Mouse (Mus musculus): ENCODE data around the gene Rasal1. TPM values are rescaled to one million over a fixed set of nuclear protein-coding genes. Genes with fewer than 3 reads are reported as not detected.

The Rasal1 gene
- polyA plus RNA-seq, 1 experiment from 2014 or later = 0.24 TPM

- Histone ChIP-seq H3K36me3 (no peaks in the 10 kb centered on the region), H3K27me3 (replicated peaks) (peaks cover 26% of the 10 kb centered on the region), H3K4me3 (replicated peaks) (peak within 1 kb of the TSS; percentile 76), H3K27ac (replicated peaks) (peak within 1 kb of the TSS; percentile 89), H3K4me1 (peaks cover 55% of the 10 kb centered on the region), H3K4me2 (peak within 1 kb of the TSS; percentile 93), H3K9me3 (replicated peaks) (no peaks in the 10 kb centered on the region), H3K9ac (replicated peaks) (peak within 1 kb of the TSS; percentile 96)
- peak; percentile 5; the same call in 1 of the 2 replicates for ATAC-seq (ENCODE audit: low FRiP score)
- WGBS = 29% methylated on average over 3 of the region's 3 CpGs
Observed at GRCm38 (mm10) chr5:120711827-120712226, 63.2 kb downstream of the Rasal1 start, which contains the start of gene Dtx1. Dtx1 (minus strand) TSS chr5:120711927.

DNA sequence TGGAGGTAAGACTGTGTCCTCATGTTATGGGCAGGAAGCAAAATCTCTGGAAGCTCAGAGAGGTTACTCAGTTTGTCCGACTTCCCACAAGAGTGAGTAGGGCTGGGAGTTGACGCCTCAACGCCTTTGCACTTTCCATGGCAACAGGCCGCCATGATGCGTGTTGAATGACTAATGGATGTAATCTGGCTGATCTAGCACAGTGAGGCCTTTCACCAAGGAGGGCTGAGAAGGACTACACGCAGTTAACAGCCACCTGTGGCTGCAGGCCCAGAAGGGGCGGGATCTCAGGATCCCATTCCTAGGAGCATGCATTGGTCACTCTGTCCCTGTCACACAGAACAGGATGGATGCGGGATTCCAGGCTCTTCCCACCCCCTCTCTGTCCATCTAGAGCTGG lies 64.1 kb downstream of the Rasal1 start:
- Histone ChIP-seq H3K4me1 (peaks cover 46% of the 10 kb centered on the region), H3K27ac (replicated peaks) (no peak overlapping the region)
- ATAC-seq (ENCODE audit: low FRiP score) = no peak

GRCm38 (mm10) chr5:120714314-120714713 lies 65.7 kb downstream of the Rasal1 start:
- no peaks in the 10 kb centered on the region for H3K9me3 ChIP-seq (replicated peaks)
- H3K27ac ChIP-seq (replicated peaks) = no peak overlapping the region
- WGBS = 3% methylated on average over 16 of the region's 16 CpGs
- peaks cover 26% of the 10 kb centered on the region for H3K27me3 ChIP-seq (replicated peaks)
- no peaks in the 10 kb centered on the region for H3K36me3 ChIP-seq
- ATAC-seq (ENCODE audit: low FRiP score) = no peak
- H3K4me3 ChIP-seq (replicated peaks) = no peak overlapping the region
- peaks cover 30% of the 10 kb centered on the region for H3K4me1 ChIP-seq
- no peak overlapping the region for H3K9ac ChIP-seq (replicated peaks)
- H3K4me2 ChIP-seq = peak overlapping the region; percentile 28

More for the DNA sequence above, 64.1 kb downstream of the Rasal1 start:
- WGBS = 52% methylated on average over 8 of the region's 8 CpGs
- no peaks in the 10 kb centered on the region for H3K9me3 ChIP-seq (replicated peaks)
- no peaks in the 10 kb centered on the region for H3K36me3 ChIP-seq
- peaks cover 26% of the 10 kb centered on the region for H3K27me3 ChIP-seq (replicated peaks)
- H3K4me2 ChIP-seq = no peak overlapping the region; the same call in 1 of the 2 replicates
- no peak overlapping the region for H3K4me3 ChIP-seq (replicated peaks)
- H3K9ac ChIP-seq (replicated peaks) = no peak overlapping the region

GRCm38 (mm10) chr5:120717136-120717535 lies 68.5 kb downstream of the Rasal1 start:
- Histone ChIP-seq H3K4me1 (peaks cover 11% of the 10 kb centered on the region), H3K4me3 (replicated peaks) (no peak overlapping the region), H3K9ac (replicated peaks) (no peak overlapping the region), H3K27ac (replicated peaks) (no peak overlapping the region), H3K27me3 (replicated peaks) (peaks cover 26% of the 10 kb centered on the region), H3K9me3 (replicated peaks) (no peaks in the 10 kb centered on the region), H3K36me3 (no peaks in the 10 kb centered on the region), H3K4me2 (no peak overlapping the region)
- ATAC-seq (ENCODE audit: low FRiP score) = no peak
- 77% methylated on average over 10 of the region's 10 CpGs for WGBS

DNA sequence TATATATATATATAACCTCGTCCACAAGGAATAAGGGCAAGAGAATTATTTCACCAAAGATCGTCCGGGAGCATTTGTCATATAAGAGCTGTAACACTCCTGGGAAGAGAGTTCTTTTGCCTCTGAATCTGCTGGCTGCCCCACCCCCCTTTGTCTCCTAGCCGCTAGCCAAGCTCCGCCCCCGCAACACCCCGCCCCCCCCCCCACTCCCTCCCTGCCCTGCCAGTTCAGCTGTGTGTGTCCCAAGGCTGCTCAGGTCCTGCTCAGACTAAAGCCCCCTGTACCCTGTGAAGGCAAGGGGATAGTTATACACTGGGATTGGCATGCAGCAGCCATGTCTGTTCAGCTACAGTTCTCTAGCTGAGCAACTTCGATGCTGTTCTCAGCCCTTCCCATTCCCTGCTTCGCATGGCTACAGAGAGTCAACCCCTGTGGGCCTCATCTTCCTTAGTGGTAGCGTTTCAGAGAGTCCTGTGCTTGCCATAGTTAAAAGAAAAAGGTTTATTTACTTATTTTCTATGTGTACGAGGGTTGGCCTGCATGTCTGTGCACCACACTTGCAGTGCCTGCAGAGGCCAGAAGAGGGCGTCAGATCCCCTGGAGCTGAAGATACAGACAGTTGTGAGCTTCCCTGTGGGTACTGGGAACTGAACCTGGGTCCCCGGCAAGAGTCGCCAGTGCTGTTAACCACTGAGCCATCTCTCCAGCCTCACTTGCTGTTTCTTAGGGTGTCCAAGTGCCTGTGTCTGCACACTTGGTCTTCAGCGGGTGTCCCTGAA lies 70.2 kb downstream of the Rasal1 start:
- no peaks in the 10 kb centered on the region for H3K36me3 ChIP-seq
- H3K9ac ChIP-seq (replicated peaks) = no peak overlapping the region
- no peak overlapping the region for H3K27ac ChIP-seq (replicated peaks)
- no peak overlapping the region for H3K4me2 ChIP-seq
- ATAC-seq (ENCODE audit: low FRiP score) = no peak
- no peak overlapping the region for H3K4me3 ChIP-seq (replicated peaks)
- peaks cover 5% of the 10 kb centered on the region for H3K4me1 ChIP-seq
- H3K27me3 ChIP-seq (replicated peaks) = peaks cover 14% of the 10 kb centered on the region
- 53% methylated on average over 14 of the region's 15 CpGs for WGBS
- no peaks in the 10 kb centered on the region for H3K9me3 ChIP-seq (replicated peaks)

- Histone ChIP-seq H3K9ac (replicated peaks) (no peak overlapping the region), H3K27me3 (replicated peaks) (0 out of 2 replicates have a peak, but pooled peaks cover 5% of the 10 kb centered on the region), H3K36me3 (no peaks in the 10 kb centered on the region), H3K27ac (replicated peaks) (no peak overlapping the region), H3K4me3 (replicated peaks) (no peak overlapping the region), H3K4me1 (no peaks in the 10 kb centered on the region), H3K9me3 (replicated peaks) (no peaks in the 10 kb centered on the region), H3K4me2 (no peak overlapping the region)
- WGBS = 61% methylated on average over 7 of the region's 7 CpGs
- no peak for ATAC-seq (ENCODE audit: low FRiP score)
Observed at GRCm38 (mm10) chr5:120721005-120721404, 72.4 kb downstream of the Rasal1 start.

GRCm38 (mm10) chr5:120725811-120726455 lies 77.3 kb downstream of the Rasal1 start:
- no peak overlapping the region for H3K27ac ChIP-seq (replicated peaks)
- ATAC-seq (ENCODE audit: low FRiP score) = no peak
- 48% methylated on average over 12 of the region's 12 CpGs for WGBS
- no peaks in the 10 kb centered on the region for H3K36me3 ChIP-seq
- H3K4me1 ChIP-seq = no peaks in the 10 kb centered on the region
- no peaks in the 10 kb centered on the region for H3K9me3 ChIP-seq (replicated peaks)
- H3K9ac ChIP-seq (replicated peaks) = no peak overlapping the region
- no peak overlapping the region for H3K4me2 ChIP-seq
- H3K4me3 ChIP-seq (replicated peaks) = no peak overlapping the region
- H3K27me3 ChIP-seq (replicated peaks) = no peaks in the 10 kb centered on the region

Other genes starting within 250 kb of the Rasal1 start
- 18.7 and 22.4 TPM in 2 replicates for gene Lhx5, start 217.1 kb upstream of the Rasal1 start, polyA plus RNA-seq (2015; fragmentation: Nextera tagmentation; extraction: Ambion mirVana)
- gene Sdsl, start 176.0 kb upstream of the Rasal1 start, polyA plus RNA-seq (2015; fragmentation: Nextera tagmentation; extraction: Ambion mirVana) = 7.9 TPM in 2 replicates
- not detected in 2 replicates for gene Sds, start 172.3 kb upstream of the Rasal1 start, polyA plus RNA-seq (2015; fragmentation: Nextera tagmentation; extraction: Ambion mirVana)
- 41.8 and 41.9 TPM in 2 replicates for gene Plbd2, start 145.2 kb upstream of the Rasal1 start, polyA plus RNA-seq (2015; fragmentation: Nextera tagmentation; extraction: Ambion mirVana)
- 2.8 and 4.4 TPM in 2 replicates for gene Slc8b1, start 137.6 kb upstream of the Rasal1 start, polyA plus RNA-seq (2015; fragmentation: Nextera tagmentation; extraction: Ambion mirVana)
- 20.9 and 21.7 TPM in 2 replicates for gene Tpcn1, start 60.1 kb upstream of the Rasal1 start, polyA plus RNA-seq (2015; fragmentation: Nextera tagmentation; extraction: Ambion mirVana)
- 1.3 and 1.5 TPM in 2 replicates for gene Iqcd, start 59.8 kb upstream of the Rasal1 start, polyA plus RNA-seq (2015; fragmentation: Nextera tagmentation; extraction: Ambion mirVana)
- gene Rita1, start 36.2 kb upstream of the Rasal1 start, polyA plus RNA-seq (2015; fragmentation: Nextera tagmentation; extraction: Ambion mirVana) = 29.4 and 34.0 TPM in 2 replicates
- gene Ddx54, start 36.1 kb upstream of the Rasal1 start, polyA plus RNA-seq (2015; fragmentation: Nextera tagmentation; extraction: Ambion mirVana) = 35.7 and 42.0 TPM in 2 replicates
- gene Cfap73, start 14.6 kb upstream of the Rasal1 start, polyA plus RNA-seq (2015; fragmentation: Nextera tagmentation; extraction: Ambion mirVana) = 0.33 and 0.80 TPM in 2 replicates
- 59.9 and 61.1 TPM in 2 replicates for gene Dtx1, start 63.1 kb downstream of the Rasal1 start, polyA plus RNA-seq (2015; fragmentation: Nextera tagmentation; extraction: Ambion mirVana)
- 0.20 and 0.46 TPM in 2 replicates for gene Oas2, start 101.0 kb downstream of the Rasal1 start, polyA plus RNA-seq (2015; fragmentation: Nextera tagmentation; extraction: Ambion mirVana)
- gene Oas3, start 128.8 kb downstream of the Rasal1 start, polyA plus RNA-seq (2015; fragmentation: Nextera tagmentation; extraction: Ambion mirVana) = 0.60 and 0.87 TPM in 2 replicates
- gene Oas1e, start 146.7 kb downstream of the Rasal1 start, polyA plus RNA-seq (2015; fragmentation: Nextera tagmentation; extraction: Ambion mirVana) = 0.18 and 0.31 TPM in 2 replicates
- gene Oas1c, start 163.7 kb downstream of the Rasal1 start, polyA plus RNA-seq (2015; fragmentation: Nextera tagmentation; extraction: Ambion mirVana) = 0.55 and 0.65 TPM in 2 replicates
- not detected in 2 replicates for gene Oas1f, start 198.6 kb downstream of the Rasal1 start, polyA plus RNA-seq (2015; fragmentation: Nextera tagmentation; extraction: Ambion mirVana)
- not detected in 2 replicates for gene Oas1h, start 212.6 kb downstream of the Rasal1 start, polyA plus RNA-seq (2015; fragmentation: Nextera tagmentation; extraction: Ambion mirVana)
- 0.37 and 1.4 TPM in 2 replicates for gene Oas1g, start 238.8 kb downstream of the Rasal1 start, polyA plus RNA-seq (2015; fragmentation: Nextera tagmentation; extraction: Ambion mirVana)

Data from neural tube, embryonic 15.5 days (tissue).